Mouse (Mus musculus) thymus, adult 2 months (tissue): ENCODE data around the gene Fscn2. TPM values are rescaled to one million over a fixed set of nuclear protein-coding genes. Genes with fewer than 3 reads are reported as not detected.
A peak's percentile ranks its signal among the peaks of the same experiment; 100 is the strongest.

Experiments
- DNase-seq: peaks from one replicate; pipeline ENCODE4 v3.0.0; 2021
- H3K27ac ChIP-seq: fragments of 200-500 bp; 2 replicates; pipeline ENCODE4 v1.5.1; 2012; ENCODE audit warnings: low read length, control low read depth; ENCODE audit not compliant: control insufficient read depth, insufficient read depth
- H3K27me3 ChIP-seq: fragments of 200-500 bp; 2 replicates; pipeline ENCODE4 v1.6.1; 2012; ENCODE audit warnings: mild to moderate bottlenecking, low read length, moderate library complexity, mixed read lengths; ENCODE audit not compliant: control insufficient read depth, insufficient read depth
- H3K36me3 ChIP-seq: fragments of 200-500 bp; 2 replicates; pipeline ENCODE4 v1.6.1; 2012; ENCODE audit warnings: mild to moderate bottlenecking, low read length, moderate library complexity; ENCODE audit not compliant: control insufficient read depth, insufficient read depth
- H3K4me1 ChIP-seq: fragments of 200-500 bp; replicated peaks from 2 replicates; pipeline ENCODE4 v1.6.1; 2012; ENCODE audit warnings: low read length; ENCODE audit not compliant: control insufficient read depth, insufficient read depth
- H3K4me3 ChIP-seq: fragments of 200-500 bp; 2 replicates; pipeline ENCODE4 v1.5.1; 2012; ENCODE audit warnings: mild to moderate bottlenecking, low read length, control low read depth, moderate library complexity; ENCODE audit not compliant: control insufficient read depth, insufficient read depth
- CTCF ChIP-seq: fragments of 200-500 bp; IDR thresholded peaks from 2 replicates; pipeline ENCODE4 v1.5.1; 2012; ENCODE audit warnings: mild to moderate bottlenecking, control low read depth, low read length, moderate library complexity, borderline replicate concordance; ENCODE audit not compliant: control insufficient read depth, poor library complexity, insufficient read depth; ENCODE audit errors: extremely low read depth
- POLR2A ChIP-seq: fragments of 200-500 bp; IDR thresholded peaks from 2 replicates; pipeline ENCODE4 v1.6.1; 2012; ENCODE audit warnings: mild to moderate bottlenecking, low read length, control low read depth, moderate library complexity; ENCODE audit not compliant: control insufficient read depth, poor library complexity, insufficient read depth; ENCODE audit errors: extremely low read depth
- WGBS: fragments of 180-500 bp; shearing (Covaris S2); methylation state at CpG from one replicate; pipeline ENCODE4 v1.1.7; 2018; 5-methylcytosine and 5-hydroxymethylcytosine counted together
- polyA plus RNA-seq: library from polyadenylated mRNA; depleted of rRNA; stranded (reverse); fragments of >200 nt; gene quantifications from 2 replicates; pipeline ENCODE4 v1.2.3, GENCODE M21; 2012

Gene Fscn2
- polyA plus RNA-seq, 1 experiment = 0.19 TPM

- TF ChIP-seq POLR2A = no peak
- Histone ChIP-seq H3K27ac (no peak overlapping the region), H3K4me1 (peaks cover 3% of the 10 kb centered on the region; the same call in 1 of the 2 replicates), H3K36me3 (no peaks in the 10 kb centered on the region), H3K4me3 (no peak overlapping the region), H3K27me3 (no peaks in the 10 kb centered on the region)
- no peak for DNase-seq
- WGBS = 83% methylated on average over 2 of the region's 2 CpGs
Observed at GRCm38 (mm10) chr11:120337447-120337846, 23.9 kb upstream of the Fscn2 start.

- WGBS = 91% methylated on average over 3 of the region's 3 CpGs
- Histone ChIP-seq H3K4me1 (peaks cover 3% of the 10 kb centered on the region; the same call in 1 of the 2 replicates), H3K4me3 (no peak overlapping the region), H3K27me3 (no peaks in the 10 kb centered on the region), H3K27ac (no peak overlapping the region), H3K36me3 (no peaks in the 10 kb centered on the region)
- no peak for TF ChIP-seq POLR2A
- no peak for DNase-seq
Observed at GRCm38 (mm10) chr11:120338786-120339185, 22.5 kb upstream of the Fscn2 start.

GRCm38 (mm10) chr11:120339978-120340513 lies 21.3 kb upstream of the Fscn2 start:
- no peak overlapping the region for H3K4me3 ChIP-seq
- peaks cover 3% of the 10 kb centered on the region for H3K36me3 ChIP-seq
- DNase-seq = no peak
- H3K27me3 ChIP-seq = no peaks in the 10 kb centered on the region
- TF ChIP-seq POLR2A = no peak
- TF ChIP-seq CTCF = no peak
- peaks cover 3% of the 10 kb centered on the region; the same call in 1 of the 2 replicates for H3K4me1 ChIP-seq
- WGBS = 51% methylated on average over 10 of the region's 10 CpGs
- H3K27ac ChIP-seq = no peak overlapping the region

- peaks cover 12% of the 10 kb centered on the region for H3K36me3 ChIP-seq
- H3K4me1 ChIP-seq = peaks cover 6% of the 10 kb centered on the region
- TF ChIP-seq POLR2A (no peak), CTCF (no peak)
- DNase-seq = no peak
- H3K4me3 ChIP-seq = no peak overlapping the region
- H3K27ac ChIP-seq = no peak overlapping the region
- 99% methylated on average over 4 of the region's 4 CpGs for WGBS
- H3K27me3 ChIP-seq = no peaks in the 10 kb centered on the region
Observed at GRCm38 (mm10) chr11:120341661-120342060, 19.7 kb upstream of the Fscn2 start.

- WGBS = 94% methylated on average over 5 of the region's 5 CpGs
- TF ChIP-seq CTCF = no peak
- no peak for TF ChIP-seq POLR2A
- peaks cover 13% of the 10 kb centered on the region for H3K36me3 ChIP-seq
- H3K27ac ChIP-seq = no peak overlapping the region
- no peak for DNase-seq
- no peaks in the 10 kb centered on the region for H3K27me3 ChIP-seq
- H3K4me1 ChIP-seq = peaks cover 10% of the 10 kb centered on the region
- H3K4me3 ChIP-seq = no peak overlapping the region
Observed at GRCm38 (mm10) chr11:120342656-120343160, 18.6 kb upstream of the Fscn2 start.

GRCm38 (mm10) chr11:120343519-120344309 lies 17.6 kb upstream of the Fscn2 start:
- no peaks in the 10 kb centered on the region for H3K27me3 ChIP-seq
- peaks cover 10% of the 10 kb centered on the region for H3K4me1 ChIP-seq
- TF ChIP-seq CTCF (no peak), POLR2A (no peak)
- no peak overlapping the region for H3K4me3 ChIP-seq
- WGBS = 93% methylated on average over 5 of the region's 5 CpGs
- DNase-seq = peak; percentile 1
- no peak overlapping the region for H3K27ac ChIP-seq
- H3K36me3 ChIP-seq = peaks cover 13% of the 10 kb centered on the region
